Mouse (Mus musculus): Measurements from ENCODE around the gene Olfr1281. TPM values are rescaled to one million over a fixed set of nuclear protein-coding genes. Genes with fewer than 3 reads are reported as not detected.
"Not testable (repeated sequence)": the region's sequence is repeated elsewhere in the genome, so short reads cannot be mapped to it uniquely, and the experiment has no call there.

The Olfr1281 gene
- not detected in 2 replicates for polyA plus RNA-seq (2015; fragmentation: Nextera tagmentation; extraction: Ambion mirVana)

DNA sequence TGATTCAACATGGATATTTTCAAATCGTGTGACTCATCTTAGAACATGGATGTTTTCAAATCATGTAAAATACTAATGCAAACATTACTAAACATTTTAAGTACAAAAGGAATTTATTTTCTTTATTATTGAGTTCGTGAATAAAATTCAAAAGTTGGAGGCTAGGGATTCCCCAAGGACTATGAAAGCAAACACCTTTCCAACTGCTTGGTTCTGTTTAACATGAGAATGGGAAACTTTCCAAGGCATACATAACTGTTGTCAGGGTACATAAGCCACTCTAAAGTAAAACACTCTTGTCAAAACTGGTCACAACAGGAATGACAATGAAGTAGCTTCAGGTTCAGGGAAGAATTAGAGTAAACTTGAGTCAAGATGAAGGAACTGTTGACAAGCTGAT is at the start of gene Olfr1281:
TSS of gene Olfr1281 (plus strand) at position 301 of the 400 bp plus-strand sequence.
- no peak within 1 kb of the TSS for H3K4me2 ChIP-seq (replicated peaks)
- ATAC-seq (ENCODE audit: insufficient number of reproducible peaks, low FRiP score, low TSS enrichment, low read depth): no peak
- H3K9ac ChIP-seq: no peak within 1 kb of the TSS
- H3K27ac ChIP-seq (replicated peaks): no peak within 1 kb of the TSS
- H3K9me3 ChIP-seq (replicated peaks): no peaks in the 10 kb centered on the region
- H3K36me3 ChIP-seq: no peaks in the 10 kb centered on the region
- H3K27me3 ChIP-seq: no peaks in the 10 kb centered on the region
- WGBS: 65% methylated on average over 2 of the region's 2 CpGs
- no peak within 1 kb of the TSS for H3K4me3 ChIP-seq (replicated peaks)
- no peaks in the 10 kb centered on the region for H3K4me1 ChIP-seq

DNA sequence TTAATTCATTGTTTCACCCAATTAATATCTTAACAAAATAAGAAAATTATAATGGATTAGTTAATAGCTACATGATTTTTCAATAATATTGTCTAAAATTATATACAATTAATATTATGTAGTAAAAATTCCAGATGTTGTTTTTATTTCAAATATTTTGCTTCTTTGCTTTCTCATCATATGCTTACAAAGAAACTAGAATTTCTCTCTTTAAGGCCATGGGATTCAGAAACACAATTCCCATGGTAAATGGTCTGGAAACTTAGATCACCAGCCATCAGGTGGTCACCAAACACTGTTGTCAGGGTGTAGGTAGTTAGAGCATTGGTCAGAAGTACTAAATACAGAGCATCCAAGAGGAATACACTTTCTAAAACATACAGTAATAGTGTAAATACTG is 36.5 kb upstream of the Olfr1281 start, which contains the start of gene Olfr1278:
TSS of gene Olfr1278 (plus strand) at position 301 of the 400 bp plus-strand sequence.
- Histone ChIP-seq H3K9ac (no peak within 1 kb of the TSS), H3K9me3 (replicated peaks) (no peaks in the 10 kb centered on the region), H3K36me3 (no peaks in the 10 kb centered on the region), H3K4me2 (replicated peaks) (no peak within 1 kb of the TSS), H3K4me1 (no peaks in the 10 kb centered on the region), H3K4me3 (replicated peaks) (no peak within 1 kb of the TSS), H3K27ac (replicated peaks) (no peak within 1 kb of the TSS), H3K27me3 (no peaks in the 10 kb centered on the region)
- no peak for ATAC-seq (ENCODE audit: insufficient number of reproducible peaks, low FRiP score, low TSS enrichment, low read depth)

DNA sequence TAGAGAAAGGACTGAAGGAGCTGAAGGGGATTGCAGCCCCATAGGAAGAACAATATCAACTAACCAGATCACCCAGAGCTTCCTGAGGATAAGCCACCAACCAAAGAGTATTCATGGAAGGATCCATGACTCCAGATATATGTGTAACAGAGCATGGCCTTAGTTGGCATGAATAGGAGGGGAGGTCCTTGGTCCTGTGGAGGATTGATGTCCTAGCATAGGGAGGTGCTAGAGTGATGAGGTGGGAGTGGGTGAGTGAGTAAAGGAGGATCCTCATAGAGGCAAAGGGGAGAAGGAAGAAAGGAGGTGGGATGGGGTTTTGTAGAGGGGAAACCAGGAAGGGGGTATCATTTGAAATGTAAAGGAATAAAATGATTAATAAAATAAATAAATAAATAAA is 27.8 kb upstream of the Olfr1281 start:
- Histone ChIP-seq H3K9me3 (replicated peaks) (no peaks in the 10 kb centered on the region), H3K27ac (replicated peaks) (no peak overlapping the region), H3K27me3 (no peaks in the 10 kb centered on the region), H3K36me3 (no peaks in the 10 kb centered on the region), H3K4me1 (no peaks in the 10 kb centered on the region), H3K9ac (no peak overlapping the region), H3K4me2 (replicated peaks) (no peak overlapping the region), H3K4me3 (replicated peaks) (no peak overlapping the region)
- ATAC-seq (ENCODE audit: insufficient number of reproducible peaks, low FRiP score, low TSS enrichment, low read depth): no peak

DNA sequence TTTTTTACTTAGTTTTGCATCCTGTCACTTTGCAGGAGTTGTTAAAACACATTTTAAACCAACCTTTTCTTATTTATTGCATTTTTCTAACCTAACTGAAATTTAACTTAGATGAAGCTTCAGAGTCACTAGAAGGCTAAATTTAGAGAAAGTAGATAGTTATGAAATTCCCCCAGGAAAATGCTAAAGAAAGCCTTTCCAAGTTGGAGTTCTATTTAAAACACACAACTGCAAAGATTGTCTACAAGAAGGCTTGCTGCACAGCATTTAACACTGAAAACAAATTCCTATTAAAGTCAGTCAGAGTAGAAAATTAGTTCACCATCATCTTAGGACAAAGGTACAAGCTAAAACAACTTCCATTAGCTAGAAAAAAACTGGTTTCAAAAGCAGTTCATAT is 25.9 kb upstream of the Olfr1281 start, which contains the start of gene Olfr1279:
TSS of gene Olfr1279 (plus strand) at position 262 of the 400 bp plus-strand sequence.
- Histone ChIP-seq H3K9me3 (replicated peaks) (no peaks in the 10 kb centered on the region), H3K4me1 (no peaks in the 10 kb centered on the region), H3K4me3 (replicated peaks) (no peak within 1 kb of the TSS), H3K36me3 (no peaks in the 10 kb centered on the region), H3K4me2 (replicated peaks) (no peak within 1 kb of the TSS), H3K27me3 (no peaks in the 10 kb centered on the region), H3K9ac (no peak within 1 kb of the TSS), H3K27ac (replicated peaks) (no peak within 1 kb of the TSS)
- ATAC-seq (ENCODE audit: insufficient number of reproducible peaks, low FRiP score, low TSS enrichment, low read depth): no peak

DNA sequence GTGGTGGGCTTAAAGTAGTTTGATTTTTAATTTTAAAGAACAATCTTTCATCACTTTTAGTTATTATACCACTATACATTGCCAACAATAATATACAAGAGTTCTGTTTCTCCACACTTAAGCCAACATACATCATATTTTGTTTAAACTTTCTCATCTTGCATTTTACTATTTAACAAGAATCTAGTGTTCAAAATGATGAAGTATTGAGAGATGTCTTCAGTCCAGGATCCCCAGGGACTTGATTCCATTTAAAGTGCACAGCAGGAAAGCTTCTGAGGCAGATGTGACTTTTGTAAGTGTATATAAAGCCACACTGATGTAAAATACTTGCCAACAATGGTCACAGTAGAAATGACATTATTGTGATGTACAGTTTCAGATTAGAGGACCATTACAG is 12.6 kb upstream of the Olfr1281 start, which contains the start of gene Olfr1280:
TSS of gene Olfr1280 (plus strand) at position 301 of the 400 bp plus-strand sequence.
- no peak within 1 kb of the TSS for H3K9ac ChIP-seq
- no peaks in the 10 kb centered on the region for H3K9me3 ChIP-seq (replicated peaks)
- H3K4me3 ChIP-seq (replicated peaks): no peak within 1 kb of the TSS
- H3K27me3 ChIP-seq: no peaks in the 10 kb centered on the region
- no peaks in the 10 kb centered on the region for H3K4me1 ChIP-seq
- H3K27ac ChIP-seq (replicated peaks): no peak within 1 kb of the TSS
- H3K36me3 ChIP-seq: no peaks in the 10 kb centered on the region
- ATAC-seq (ENCODE audit: insufficient number of reproducible peaks, low FRiP score, low TSS enrichment, low read depth): no peak
- no peak within 1 kb of the TSS for H3K4me2 ChIP-seq (replicated peaks)

DNA sequence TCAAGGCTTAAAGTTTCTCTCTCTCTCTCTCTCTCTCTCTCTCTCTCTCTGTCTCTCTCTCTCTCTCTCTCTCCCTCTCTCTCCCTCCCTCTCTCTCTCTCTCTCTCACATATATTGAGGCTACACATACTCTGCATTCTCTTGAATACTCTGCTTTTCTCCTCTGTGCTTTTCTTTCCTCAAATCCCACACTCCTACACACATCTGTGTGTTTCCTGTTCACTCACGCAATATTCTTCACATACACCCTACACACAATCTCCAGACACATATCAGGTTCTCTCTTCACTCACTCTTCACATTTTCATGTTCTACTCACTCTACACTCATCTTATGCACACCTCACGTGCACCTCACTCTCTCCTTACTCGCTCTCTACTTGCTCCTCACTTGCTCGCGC is 7.4 kb downstream of the Olfr1281 start:
- not testable (repeated sequence) for H3K4me3 ChIP-seq (replicated peaks); H3K9ac ChIP-seq; H3K27me3 ChIP-seq; H3K4me2 ChIP-seq (replicated peaks); H3K9me3 ChIP-seq (replicated peaks); H3K4me1 ChIP-seq; H3K27ac ChIP-seq (replicated peaks); H3K36me3 ChIP-seq; ATAC-seq (ENCODE audit: insufficient number of reproducible peaks, low FRiP score, low TSS enrichment, low read depth)
- 85% methylated on average over 5 of the region's 5 CpGs for WGBS

DNA sequence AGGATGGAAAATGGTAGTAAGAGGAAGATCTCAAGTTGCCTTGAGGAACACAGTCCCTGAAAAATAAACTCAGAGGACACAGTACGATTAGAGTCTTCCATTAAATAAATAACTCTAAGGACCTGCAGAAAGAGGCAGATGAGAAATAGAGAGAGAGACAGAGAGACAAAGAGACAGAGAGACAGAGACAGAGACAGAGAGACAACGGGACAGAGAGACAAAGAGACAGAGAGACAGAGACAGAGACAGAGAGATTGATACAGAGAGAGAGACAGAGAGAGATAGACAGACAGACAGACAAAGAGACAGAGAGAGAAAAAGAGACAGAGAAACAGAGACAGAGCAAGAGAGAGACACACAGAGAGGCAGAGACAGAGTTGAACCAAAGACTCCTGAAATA is 9.7 kb downstream of the Olfr1281 start, which contains the start of gene Olfr1282:
TSS of gene Olfr1282 (minus strand) at position 101 of the 400 bp plus-strand sequence.
- H3K4me2 ChIP-seq (replicated peaks): no peak within 1 kb of the TSS
- ATAC-seq (ENCODE audit: insufficient number of reproducible peaks, low FRiP score, low TSS enrichment, low read depth): no peak
- H3K27ac ChIP-seq (replicated peaks): no peak within 1 kb of the TSS
- H3K27me3 ChIP-seq: no peaks in the 10 kb centered on the region
- H3K36me3 ChIP-seq: no peaks in the 10 kb centered on the region
- H3K9ac ChIP-seq: no peak within 1 kb of the TSS
- no peaks in the 10 kb centered on the region for H3K9me3 ChIP-seq (replicated peaks)
- H3K4me3 ChIP-seq (replicated peaks): no peak within 1 kb of the TSS
- H3K4me1 ChIP-seq: no peaks in the 10 kb centered on the region
- 70% methylated on average over 2 of the region's 2 CpGs for WGBS

DNA sequence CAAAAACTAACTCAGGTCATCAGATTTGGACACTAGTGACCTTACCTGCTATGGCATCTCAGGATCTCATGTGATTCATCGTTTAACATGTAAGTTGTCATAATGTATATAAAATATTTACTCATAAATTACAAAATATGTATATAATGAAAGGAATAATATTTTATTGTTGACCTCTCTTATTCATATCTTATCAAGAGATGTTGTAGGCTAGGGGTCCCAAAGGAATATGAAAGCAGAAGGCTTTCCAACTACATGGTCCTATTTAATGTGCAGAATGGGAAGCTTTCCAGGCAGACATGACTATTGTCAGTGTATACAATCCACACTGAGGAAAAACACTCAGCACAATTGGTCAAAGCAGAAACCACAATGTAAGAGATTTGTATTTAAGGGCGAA is 40.2 kb downstream of the Olfr1281 start, which contains the start of gene Olfr1283:
TSS of gene Olfr1283 (plus strand) at position 301 of the 400 bp plus-strand sequence.
- no peaks in the 10 kb centered on the region for H3K36me3 ChIP-seq
- 66% methylated on average over 2 of the region's 2 CpGs for WGBS
- H3K4me3 ChIP-seq (replicated peaks): no peak within 1 kb of the TSS
- no peak for ATAC-seq (ENCODE audit: insufficient number of reproducible peaks, low FRiP score, low TSS enrichment, low read depth)
- H3K9me3 ChIP-seq (replicated peaks): no peaks in the 10 kb centered on the region
- H3K27ac ChIP-seq (replicated peaks): no peak within 1 kb of the TSS
- no peaks in the 10 kb centered on the region for H3K27me3 ChIP-seq
- no peak within 1 kb of the TSS for H3K4me2 ChIP-seq (replicated peaks)
- no peak within 1 kb of the TSS for H3K9ac ChIP-seq
- no peaks in the 10 kb centered on the region for H3K4me1 ChIP-seq

DNA sequence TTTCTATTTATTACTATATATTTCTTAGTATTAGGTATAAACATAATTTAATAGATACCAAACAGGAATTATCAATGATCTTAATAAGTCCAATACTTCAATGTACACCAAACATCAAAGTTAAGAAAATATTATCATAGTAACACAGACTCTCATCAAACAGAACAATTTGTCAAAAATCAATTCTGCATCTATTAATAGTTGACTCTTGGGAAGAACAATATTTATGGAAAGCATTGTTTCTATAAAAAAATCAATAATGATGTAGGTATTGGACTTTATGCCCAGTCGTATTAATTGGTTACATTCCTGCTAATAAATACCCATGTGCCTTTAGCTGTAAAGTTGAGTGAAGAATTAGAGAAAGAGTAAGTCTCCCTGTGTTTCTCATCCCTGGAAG is 48.9 kb downstream of the Olfr1281 start, which contains the start of gene Olfr1284:
TSS of gene Olfr1284 (plus strand) at position 301 of the 400 bp plus-strand sequence.
- Histone ChIP-seq H3K9ac (no peak within 1 kb of the TSS), H3K27ac (replicated peaks) (no peak within 1 kb of the TSS), H3K36me3 (no peaks in the 10 kb centered on the region), H3K4me1 (no peaks in the 10 kb centered on the region), H3K4me3 (replicated peaks) (no peak within 1 kb of the TSS), H3K4me2 (replicated peaks) (no peak within 1 kb of the TSS), H3K27me3 (no peaks in the 10 kb centered on the region), H3K9me3 (replicated peaks) (no peaks in the 10 kb centered on the region)
- 80% methylated on average over 1 of the region's 1 CpGs for WGBS
- no peak for ATAC-seq (ENCODE audit: insufficient number of reproducible peaks, low FRiP score, low TSS enrichment, low read depth)

Other genes starting within 250 kb of the Olfr1281 start
- gene Gm13941, start 220.5 kb upstream of the Olfr1281 start, polyA plus RNA-seq (2015; fragmentation: Nextera tagmentation; extraction: Ambion mirVana): not detected in 2 replicates
- not detected in 2 replicates for gene Gm15130, start 173.6 kb upstream of the Olfr1281 start, polyA plus RNA-seq (2015; fragmentation: Nextera tagmentation; extraction: Ambion mirVana)
- 0.12 TPM in 1 of 2 replicates, not detected in the other for gene 4930430A15Rik, start 96.9 kb upstream of the Olfr1281 start, polyA plus RNA-seq (2015; fragmentation: Nextera tagmentation; extraction: Ambion mirVana)
- gene Olfr1275, start 91.2 kb upstream of the Olfr1281 start, polyA plus RNA-seq (2015; fragmentation: Nextera tagmentation; extraction: Ambion mirVana): not detected in 2 replicates
- gene Olfr1276, start 72.0 kb upstream of the Olfr1281 start, polyA plus RNA-seq (2015; fragmentation: Nextera tagmentation; extraction: Ambion mirVana): not detected in 2 replicates
- not detected in 2 replicates for gene Olfr1277, start 52.4 kb upstream of the Olfr1281 start, polyA plus RNA-seq (2015; fragmentation: Nextera tagmentation; extraction: Ambion mirVana)
- gene Olfr1278, start 36.4 kb upstream of the Olfr1281 start, polyA plus RNA-seq (2015; fragmentation: Nextera tagmentation; extraction: Ambion mirVana): not detected in 2 replicates
- gene Olfr1279, start 25.9 kb upstream of the Olfr1281 start, polyA plus RNA-seq (2015; fragmentation: Nextera tagmentation; extraction: Ambion mirVana): not detected in 2 replicates
- not detected in 2 replicates for gene Olfr1280, start 12.5 kb upstream of the Olfr1281 start, polyA plus RNA-seq (2015; fragmentation: Nextera tagmentation; extraction: Ambion mirVana)
- not detected in 2 replicates for gene Olfr1282, start 9.6 kb downstream of the Olfr1281 start, polyA plus RNA-seq (2015; fragmentation: Nextera tagmentation; extraction: Ambion mirVana)
- not detected in 2 replicates for gene Olfr1283, start 40.3 kb downstream of the Olfr1281 start, polyA plus RNA-seq (2015; fragmentation: Nextera tagmentation; extraction: Ambion mirVana)
- not detected in 2 replicates for gene Olfr1284, start 49.0 kb downstream of the Olfr1281 start, polyA plus RNA-seq (2015; fragmentation: Nextera tagmentation; extraction: Ambion mirVana)
- gene Olfr1286, start 96.6 kb downstream of the Olfr1281 start, polyA plus RNA-seq (2015; fragmentation: Nextera tagmentation; extraction: Ambion mirVana): not detected in 2 replicates
- not detected in 2 replicates for gene Olfr1287, start 122.6 kb downstream of the Olfr1281 start, polyA plus RNA-seq (2015; fragmentation: Nextera tagmentation; extraction: Ambion mirVana)
- not detected in 2 replicates for gene Olfr1288, start 147.6 kb downstream of the Olfr1281 start, polyA plus RNA-seq (2015; fragmentation: Nextera tagmentation; extraction: Ambion mirVana)
- not detected in 2 replicates for gene Olfr1289, start 154.3 kb downstream of the Olfr1281 start, polyA plus RNA-seq (2015; fragmentation: Nextera tagmentation; extraction: Ambion mirVana)
- not detected in 2 replicates for gene Olfr1290, start 167.3 kb downstream of the Olfr1281 start, polyA plus RNA-seq (2015; fragmentation: Nextera tagmentation; extraction: Ambion mirVana)
- gene Olfr1291-ps1, start 170.7 kb downstream of the Olfr1281 start, polyA plus RNA-seq (2015; fragmentation: Nextera tagmentation; extraction: Ambion mirVana): 0.04 TPM in 1 of 2 replicates, not detected in the other
- gene Olfr1293-ps, start 198.7 kb downstream of the Olfr1281 start, polyA plus RNA-seq (2015; fragmentation: Nextera tagmentation; extraction: Ambion mirVana): not detected in 2 replicates
- not detected in 2 replicates for gene Olfr1294, start 213.8 kb downstream of the Olfr1281 start, polyA plus RNA-seq (2015; fragmentation: Nextera tagmentation; extraction: Ambion mirVana)
- not detected in 2 replicates for gene Olfr1295, start 243.2 kb downstream of the Olfr1281 start, polyA plus RNA-seq (2015; fragmentation: Nextera tagmentation; extraction: Ambion mirVana)